Mouse (Mus musculus) c-Kit-positive CD71-positive TER-119-negative erythroid progenitor cells, embryonic 14.5 days (primary cell): ENCODE measurements at regions not wholly inside any gene's neighbourhood (a gene's known extent, or its start where the extent isn't known, plus 50 kb on each side); places are given as distances from the start of the nearest gene placed in this dataset.

ENCODE experiments used
- DNase-seq: peaks from one replicate; pipeline ENCODE4 v3.0.0-alpha.2; 2013; ENCODE audit warnings: low read depth

DNA sequence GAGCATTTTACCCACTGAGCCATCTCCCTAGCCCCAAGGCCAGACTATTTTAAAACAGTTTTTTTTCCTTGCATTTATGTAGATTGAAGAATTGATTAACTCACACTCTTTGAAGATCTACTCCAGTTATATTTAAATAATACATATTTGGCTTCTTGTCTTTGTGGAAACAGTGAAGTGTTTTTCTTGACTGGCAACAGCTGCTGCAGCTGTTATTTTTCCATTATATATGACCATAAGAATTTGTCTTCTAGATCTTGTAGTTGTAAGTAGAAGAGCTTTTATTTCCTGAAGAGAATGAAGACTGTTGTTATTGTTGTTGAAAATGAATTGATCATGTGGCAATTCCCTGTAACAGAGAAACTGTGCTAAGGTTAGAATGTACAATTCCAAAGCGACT is 109.4 kb upstream of the Prickle1 start:
- DNase-seq, result no peak

- DNase-seq, result no peak
These were observed 105.3 kb upstream of the Prickle1 start for GRCm38 (mm10) chr15:93701017-93701416.

DNA sequence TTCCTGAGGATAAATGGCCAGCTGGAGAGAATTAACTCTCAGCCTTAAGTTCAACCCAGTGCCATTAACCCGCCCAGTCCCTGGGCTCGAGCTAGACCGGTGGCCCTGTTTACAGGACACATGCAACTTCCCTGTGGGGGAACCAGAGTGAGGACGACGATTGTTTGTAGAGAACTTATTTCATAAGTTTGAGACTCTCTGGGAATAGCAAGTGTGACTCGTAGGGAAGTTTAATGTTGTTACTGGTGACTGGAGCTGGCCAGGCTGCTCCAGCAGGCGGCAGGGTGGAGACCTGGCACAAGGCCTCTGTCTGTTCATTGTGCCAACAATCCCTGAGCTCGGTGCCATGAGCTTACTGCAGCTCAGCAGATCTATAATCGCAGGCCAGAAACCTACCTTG is 104.3 kb upstream of the Prickle1 start:
- DNase-seq, result no peak

GRCm38 (mm10) chr15:93698182-93698822 is 102.6 kb upstream of the Prickle1 start:
- no peak for DNase-seq

GRCm38 (mm10) chr15:93690717-93691116 is 95.0 kb upstream of the Prickle1 start:
- DNase-seq, result no peak

GRCm38 (mm10) chr15:93690011-93690410 is 94.3 kb upstream of the Prickle1 start:
- no peak for DNase-seq

GRCm38 (mm10) chr15:93686385-93686784 is 90.7 kb upstream of the Prickle1 start:
- DNase-seq, result no peak

DNA sequence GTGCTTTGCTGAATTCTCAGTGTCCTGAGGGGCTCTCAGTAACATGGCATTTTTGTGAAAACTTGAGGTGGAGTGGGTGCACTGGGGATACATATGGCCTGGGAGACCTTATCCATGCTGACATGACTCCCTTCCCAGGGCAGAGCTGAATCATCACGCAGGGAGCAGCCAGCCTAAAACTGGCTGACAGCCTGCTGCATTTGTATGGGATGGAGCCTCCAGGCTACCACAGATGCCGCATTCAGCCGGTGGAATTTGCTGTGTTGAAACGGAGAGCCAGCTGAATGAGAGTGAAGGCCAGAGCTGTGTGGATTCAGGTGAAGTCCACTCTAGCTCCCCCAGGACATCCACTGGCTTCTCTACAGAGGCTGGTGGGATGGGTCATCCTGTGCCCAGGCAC is 85.9 kb upstream of the Prickle1 start:
- DNase-seq, result no peak

DNA sequence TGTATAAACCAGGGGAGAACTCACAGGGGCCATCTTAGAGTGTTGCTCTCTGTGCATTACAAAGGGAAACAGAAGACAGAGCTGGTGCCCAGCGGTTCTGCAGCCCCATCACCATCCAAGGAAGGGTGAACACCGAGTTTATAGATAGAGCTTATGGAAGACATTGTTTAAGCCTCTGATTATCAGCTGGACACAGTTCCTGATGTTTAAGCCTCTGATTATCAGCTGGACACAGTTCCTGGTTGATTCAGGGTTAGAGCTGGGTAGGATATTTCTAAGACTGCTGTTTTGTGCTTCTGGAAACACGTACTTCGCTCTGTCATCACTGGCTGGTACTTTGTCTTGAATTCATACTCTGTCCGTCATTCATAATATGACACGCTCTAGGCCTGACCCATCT is 79.9 kb upstream of the Prickle1 start:
- DNase-seq, result no peak

DNA sequence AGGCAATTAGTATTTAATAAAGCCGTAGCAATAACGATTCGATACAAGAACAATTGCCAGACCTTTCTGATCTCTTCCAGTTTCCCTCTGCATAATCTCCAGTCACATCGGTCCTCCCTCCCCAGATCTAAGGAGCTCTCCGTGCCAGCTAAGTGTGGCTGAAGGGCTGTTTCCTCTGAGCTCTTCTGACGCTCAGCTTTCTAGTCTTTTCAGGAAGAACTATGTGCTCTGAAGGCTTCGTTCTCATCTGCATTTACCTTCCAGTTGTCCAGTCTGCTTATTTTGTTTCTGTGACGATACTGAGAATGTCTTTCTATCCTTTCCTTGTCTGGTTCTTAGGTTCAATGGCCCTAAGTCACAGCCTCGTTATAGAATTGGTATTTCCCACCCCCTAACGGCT is 78.3 kb upstream of the Prickle1 start:
- DNase-seq, result no peak

- DNase-seq, result no peak
These were observed 68.2 kb upstream of the Prickle1 start for GRCm38 (mm10) chr15:93663876-93664275.

DNA sequence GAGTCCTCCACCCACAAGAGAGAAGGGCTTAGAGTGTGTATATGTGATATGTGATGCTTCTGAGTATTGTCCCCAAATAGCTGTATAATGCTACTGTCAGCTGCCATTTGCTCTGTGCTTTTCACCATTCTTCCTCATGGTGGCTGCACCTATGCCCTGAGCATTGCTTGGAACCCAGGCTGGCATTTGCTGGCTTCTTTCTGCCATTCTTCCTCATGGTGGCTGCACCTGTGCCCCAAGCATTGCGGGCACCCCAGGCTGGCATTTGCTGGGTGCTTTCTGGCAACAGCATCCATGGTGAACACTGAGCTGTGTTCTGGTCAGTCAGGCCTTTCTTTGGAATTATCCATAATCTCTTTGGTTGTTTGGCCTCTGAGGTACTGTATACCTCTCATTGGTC is 66.9 kb upstream of the Prickle1 start:
- DNase-seq, result no peak

DNA sequence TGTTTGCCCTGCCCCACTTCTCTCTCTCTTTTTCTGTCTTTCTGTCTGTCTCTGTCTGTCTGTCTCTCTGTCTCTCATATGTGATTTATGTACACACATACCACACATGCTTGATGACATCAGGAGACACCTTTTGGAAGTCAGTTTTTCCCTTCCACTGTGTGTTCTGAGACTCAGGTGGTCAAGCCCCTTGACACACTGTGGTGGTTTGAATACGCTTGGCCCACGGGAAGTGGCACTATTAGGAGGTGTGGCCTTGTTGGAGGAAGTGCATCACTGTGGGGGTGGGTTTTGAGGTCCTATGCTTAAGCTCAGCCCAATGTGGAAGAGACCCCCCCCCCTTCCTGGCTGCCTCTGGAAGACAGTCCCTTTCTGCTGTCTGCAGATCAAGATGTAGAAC is 66.1 kb upstream of the Prickle1 start:
- DNase-seq, result no peak

DNA sequence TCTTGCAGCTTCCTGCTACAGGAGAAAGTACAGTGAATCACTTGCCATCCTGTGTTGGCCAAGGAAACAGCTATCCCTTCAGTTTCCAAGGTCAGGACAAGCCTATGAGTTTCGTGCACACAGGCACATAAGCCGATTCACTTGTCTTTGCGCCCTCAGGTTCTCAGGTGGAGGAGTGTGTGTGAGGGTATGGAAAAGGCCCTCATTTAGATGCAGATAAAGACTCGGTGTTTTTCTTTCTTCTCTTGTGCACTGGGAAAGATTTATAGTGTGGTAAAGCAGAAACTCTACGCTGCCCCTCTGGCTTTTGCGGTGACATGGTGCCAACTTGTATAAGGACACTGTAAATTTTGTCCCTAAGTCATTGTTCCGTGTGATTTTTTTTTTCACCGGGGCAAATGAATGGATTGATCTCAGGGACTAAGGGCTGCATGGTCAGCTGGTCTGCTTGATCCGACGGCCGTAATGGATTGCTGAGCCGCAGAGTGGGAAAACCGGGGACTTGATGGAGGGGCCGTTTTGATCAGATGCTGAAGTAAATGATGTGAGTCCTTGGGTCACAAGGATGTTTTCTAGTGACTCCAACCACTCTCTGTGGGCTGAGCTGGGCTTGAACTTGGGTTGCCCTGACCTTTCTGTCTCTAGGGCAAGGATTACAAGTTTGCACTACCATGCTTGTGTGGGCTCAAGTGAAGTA is 65.4 kb upstream of the Prickle1 start:
- no peak for DNase-seq

- DNase-seq, result no peak
These were observed 61.5 kb upstream of the Prickle1 start for GRCm38 (mm10) chr15:93657171-93657570.

DNA sequence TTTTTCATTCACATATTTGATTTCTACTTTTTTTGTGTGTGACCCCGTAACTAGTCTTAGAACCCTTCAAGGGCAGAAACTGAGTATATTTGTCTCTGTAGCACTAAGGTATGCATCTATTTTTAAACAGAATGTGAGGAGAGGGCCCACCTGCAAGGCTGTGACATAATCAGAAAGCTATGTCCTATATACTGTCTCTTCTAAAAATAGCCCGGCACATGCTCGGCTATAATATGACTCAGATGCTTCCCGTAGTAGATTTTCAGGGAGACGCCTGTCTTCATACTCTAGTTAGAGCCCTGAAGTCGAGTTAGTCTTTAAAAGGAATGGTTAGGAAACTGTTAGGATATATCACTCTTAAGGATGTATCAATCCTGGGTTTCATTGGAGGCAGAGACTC is 61.0 kb upstream of the Prickle1 start:
- DNase-seq, result no peak

DNA sequence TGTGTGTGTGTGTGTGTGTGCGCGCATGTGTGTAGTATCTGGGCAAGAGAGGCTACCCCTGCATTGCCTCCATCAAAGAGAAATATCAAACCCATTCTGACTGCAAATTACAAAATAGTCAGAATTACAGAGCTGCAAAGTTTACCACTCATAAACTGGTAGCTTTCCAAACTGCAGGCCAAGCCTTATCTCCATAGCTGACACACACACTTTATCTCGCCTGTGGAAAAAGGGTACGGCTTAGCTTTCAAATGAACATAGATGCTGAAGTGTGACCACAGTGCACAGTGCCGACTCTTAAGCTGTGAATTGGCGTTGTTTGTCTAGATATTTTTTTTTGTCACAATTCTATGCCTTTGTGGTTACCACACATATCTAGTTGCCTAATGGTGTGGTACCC is 60.1 kb upstream of the Prickle1 start:
- no peak for DNase-seq

DNA sequence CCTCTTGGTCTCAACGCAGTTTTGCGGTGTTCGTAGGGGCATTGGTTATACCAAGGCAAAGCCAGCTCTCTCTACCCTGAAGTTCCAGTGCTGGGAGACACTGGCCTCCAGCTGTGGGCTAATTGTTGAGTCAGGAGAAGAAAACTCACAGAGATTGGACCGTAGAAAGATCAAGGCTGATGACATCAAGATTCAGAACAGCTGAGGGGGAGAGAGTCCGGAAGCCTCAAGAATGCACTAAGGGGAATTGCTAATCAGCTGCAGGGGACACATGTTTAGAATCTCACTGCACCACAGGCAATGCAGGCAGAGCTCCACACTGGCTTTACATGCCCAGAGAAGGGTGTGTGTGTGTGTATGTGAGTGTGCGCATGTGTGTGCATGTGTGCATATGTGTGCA is 59.6 kb upstream of the Prickle1 start:
- no peak for DNase-seq

- DNase-seq, result no peak
These were observed 57.7 kb upstream of the Prickle1 start for GRCm38 (mm10) chr15:93653378-93653777.

- no peak for DNase-seq
These were observed 55.5 kb upstream of the Prickle1 start for GRCm38 (mm10) chr15:93650981-93651757.

DNA sequence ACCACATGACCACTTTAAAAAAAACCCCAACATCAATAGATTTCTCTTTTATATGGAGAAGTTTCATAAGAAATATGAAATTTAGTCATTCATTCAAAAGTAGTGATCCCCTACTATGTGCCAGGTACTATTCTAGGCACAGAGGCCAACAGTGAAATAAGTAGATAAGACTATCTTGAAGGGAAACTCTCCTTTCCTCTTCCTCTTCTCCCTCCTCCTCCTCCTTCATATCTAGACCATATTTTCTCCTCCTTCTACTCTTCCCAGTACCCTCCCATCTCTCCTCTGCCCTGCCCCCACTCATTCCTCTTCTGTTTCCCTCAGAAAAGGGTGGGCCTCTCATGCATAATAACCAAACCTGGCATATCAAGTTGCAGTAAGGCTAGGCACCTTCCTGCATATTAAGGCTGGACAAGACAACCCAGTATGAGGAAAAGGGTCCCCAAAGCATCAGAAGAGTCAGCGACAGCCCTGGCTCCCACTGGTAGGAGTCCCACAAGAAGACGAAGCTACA is 54.4 kb upstream of the Prickle1 start:
- DNase-seq, result no peak

- DNase-seq, result no peak
These were observed 53.0 kb upstream of the Prickle1 start for GRCm38 (mm10) chr15:93648646-93649045.

DNA sequence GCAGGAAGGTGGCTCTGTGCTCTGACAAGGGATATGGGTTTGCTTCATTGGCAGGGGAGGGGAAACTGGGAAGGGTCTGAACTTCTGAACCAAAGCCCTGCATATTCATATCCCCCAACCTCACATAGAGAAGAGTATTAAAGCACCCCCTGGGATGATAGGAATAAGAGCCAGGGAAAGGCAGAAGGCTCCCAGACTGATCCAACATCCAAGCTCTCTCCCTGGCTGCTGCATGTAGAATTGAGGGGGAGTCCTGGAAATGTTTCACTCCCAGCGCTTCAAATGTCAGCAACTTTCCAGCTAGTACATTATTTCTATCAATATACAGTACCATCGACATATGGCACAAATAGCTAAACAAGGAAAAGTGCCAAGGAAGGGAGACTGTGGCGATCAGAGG is 51.1 kb upstream of the Prickle1 start:
- no peak for DNase-seq
